Mouse (Mus musculus) megakaryocyte, embryonic 14.5 days (primary cell): ENCODE measurements around the gene Vps8. TPM values are rescaled to one million over a fixed set of nuclear protein-coding genes. Genes with fewer than 3 reads are reported as not detected.
A peak's percentile ranks its signal among the peaks of the same experiment; 100 is the strongest.

Experiments
- H3K27me3 ChIP-seq: replicated peaks from 2 replicates; pipeline ENCODE3; 2012; ENCODE audit warnings: inconsistent platforms
- H3K36me3 ChIP-seq: replicated peaks from 2 replicates; pipeline ENCODE3; 2012; ENCODE audit warnings: low read length, inconsistent platforms, mixed read lengths
- H3K4me1 ChIP-seq: 2 replicates; pipeline ENCODE4 v1.6.1; 2012; ENCODE audit warnings: inconsistent platforms
- H3K4me3 ChIP-seq: replicated peaks from 2 replicates; pipeline ENCODE3; 2012; ENCODE audit warnings: moderate library complexity, mild to moderate bottlenecking, inconsistent platforms
- H3K9me3 ChIP-seq: 2 replicates; pipeline ENCODE4 v1.6.1; 2012; ENCODE audit warnings: inconsistent platforms
- FLI1 ChIP-seq: IDR thresholded peaks from 2 replicates; pipeline ENCODE4 v1.6.1; 2012; ENCODE audit warnings: low read length, inconsistent platforms, mixed read lengths
- GATA1 ChIP-seq: IDR thresholded peaks from 3 replicates; pipeline ENCODE4 v1.6.1; 2012; ENCODE audit warnings: mixed read lengths, low read length, inconsistent platforms, borderline replicate concordance
- polyA plus RNA-seq: library from polyadenylated mRNA; stranded (reverse); fragments of >175 nt; gene quantifications from 2 replicates; pipeline ENCODE4 v1.2.3, GENCODE M21; 2012; ENCODE audit warnings: low replicate concordance; ENCODE audit not compliant: insufficient read depth

Vps8 gene
- polyA plus RNA-seq, 1 experiment = 73.6 TPM

DNA sequence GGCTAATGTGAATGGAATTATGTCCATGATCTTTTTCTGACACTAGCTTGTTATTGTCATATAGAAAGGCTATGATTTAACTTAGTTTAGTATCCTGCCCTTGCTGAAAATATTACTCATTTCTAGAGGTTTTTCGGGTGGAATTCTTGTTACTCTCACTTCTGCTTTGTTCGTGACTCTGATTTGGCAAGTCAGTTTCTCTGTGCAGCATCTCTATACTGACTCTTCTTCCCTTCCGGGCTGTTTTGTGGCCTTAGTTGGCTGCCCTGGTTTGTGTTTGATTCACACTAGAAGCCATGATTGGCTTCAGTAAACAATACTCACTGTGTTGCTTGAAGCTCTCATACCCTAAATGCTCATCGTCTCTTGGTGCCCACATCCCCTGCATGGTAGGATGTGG, 207.7 kb downstream of the Vps8 start:
- H3K27me3 ChIP-seq = no peaks in the 10 kb centered on the region
- peaks cover 55% of the 10 kb centered on the region for H3K4me1 ChIP-seq
- peak overlapping the region; percentile 23 for H3K4me3 ChIP-seq
- no peak for TF ChIP-seq FLI1
- peaks cover 18% of the 10 kb centered on the region for H3K9me3 ChIP-seq
- H3K36me3 ChIP-seq = peaks cover 41% of the 10 kb centered on the region

DNA sequence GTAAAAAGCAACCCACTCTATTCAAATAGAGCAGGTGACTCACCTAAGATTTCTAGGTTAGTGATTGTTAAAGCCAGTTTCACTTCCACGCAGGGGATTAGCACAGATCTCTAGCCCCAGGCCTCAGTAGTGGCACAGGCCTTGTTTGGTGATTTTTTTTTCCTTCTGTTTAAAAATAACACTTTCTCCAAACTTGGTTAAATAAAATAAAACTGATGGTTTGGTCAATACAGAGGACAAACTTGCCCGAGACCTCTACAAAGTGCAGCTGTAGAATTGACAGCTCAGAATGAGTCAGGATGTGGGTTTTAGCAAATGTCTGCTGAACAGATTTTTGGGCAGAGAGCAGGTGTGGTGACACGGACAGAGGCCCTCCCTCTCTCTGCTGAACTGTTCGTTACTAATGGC, 208.9 kb downstream of the Vps8 start:
- Histone ChIP-seq H3K4me3 (no peak overlapping the region), H3K27me3 (no peaks in the 10 kb centered on the region), H3K36me3 (peaks cover 33% of the 10 kb centered on the region), H3K4me1 (peaks cover 58% of the 10 kb centered on the region), H3K9me3 (peaks cover 20% of the 10 kb centered on the region)
- TF ChIP-seq FLI1 (no peak), GATA1 (no peak)

DNA sequence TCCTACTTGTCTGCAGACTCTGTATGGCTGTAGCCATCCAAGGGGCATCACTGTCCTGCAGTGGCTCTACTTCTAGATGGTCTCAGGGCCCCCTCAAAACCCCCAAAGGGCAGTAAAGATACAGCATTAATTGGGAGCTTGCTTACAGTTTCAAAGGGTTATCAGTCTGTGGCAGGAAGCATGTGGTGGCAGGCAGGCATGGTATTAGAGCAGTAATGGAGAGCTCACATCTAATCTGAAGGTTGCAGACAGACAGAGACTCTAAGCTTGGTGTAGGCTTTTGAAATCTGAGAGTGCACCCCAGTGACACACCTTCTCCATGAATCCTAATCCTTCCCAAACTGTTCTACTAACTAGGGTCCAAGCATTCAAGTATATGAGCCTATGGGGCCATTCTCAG, 211.5 kb downstream of the Vps8 start:
- no peak overlapping the region for H3K4me3 ChIP-seq
- no peaks in the 10 kb centered on the region for H3K27me3 ChIP-seq
- TF ChIP-seq FLI1 = no peak
- peak; percentile 80; the same call in 2 of the 3 replicates for TF ChIP-seq GATA1
- peaks cover 76% of the 10 kb centered on the region for H3K4me1 ChIP-seq
- H3K36me3 ChIP-seq = peaks cover 26% of the 10 kb centered on the region
- peaks cover 20% of the 10 kb centered on the region for H3K9me3 ChIP-seq

DNA sequence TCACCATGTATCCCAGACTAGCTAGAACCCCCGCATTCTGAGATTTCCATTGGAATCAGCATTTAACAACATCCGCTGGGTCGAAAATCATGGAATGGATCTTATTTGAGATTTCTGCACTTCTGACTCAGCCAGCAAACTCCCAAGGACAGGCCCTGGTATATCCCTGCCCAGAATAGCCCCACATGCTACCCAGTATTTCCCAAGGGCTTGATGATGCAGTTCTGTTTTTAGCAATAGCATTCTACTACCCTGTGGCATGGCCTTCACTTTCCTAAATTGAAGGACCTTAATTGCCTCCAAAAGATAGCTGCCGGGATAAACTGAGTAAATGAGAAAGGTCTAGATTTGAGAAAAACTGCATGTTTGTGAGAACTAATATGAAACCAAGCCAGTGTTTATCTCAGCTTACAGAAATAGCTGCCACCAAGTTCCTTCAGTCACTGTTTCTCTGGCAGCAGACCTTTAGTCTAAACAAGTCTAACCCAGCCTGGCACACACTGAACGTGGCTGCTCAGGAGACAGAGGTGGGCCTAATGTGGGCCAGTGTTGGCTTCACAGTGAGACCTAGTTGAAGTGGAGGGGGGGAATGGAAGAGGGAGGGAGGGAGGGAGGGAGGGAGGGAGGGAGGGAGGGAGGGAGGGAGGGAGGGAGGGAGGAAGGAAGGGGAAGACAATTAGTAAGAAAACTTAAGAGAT, 213.4 kb downstream of the Vps8 start:
- no peaks in the 10 kb centered on the region for H3K27me3 ChIP-seq
- peaks cover 43% of the 10 kb centered on the region for H3K36me3 ChIP-seq
- peaks cover 84% of the 10 kb centered on the region for H3K4me1 ChIP-seq
- no peak overlapping the region for H3K4me3 ChIP-seq
- TF ChIP-seq FLI1 = no peak
- no peak for TF ChIP-seq GATA1
- peaks cover 20% of the 10 kb centered on the region for H3K9me3 ChIP-seq

DNA sequence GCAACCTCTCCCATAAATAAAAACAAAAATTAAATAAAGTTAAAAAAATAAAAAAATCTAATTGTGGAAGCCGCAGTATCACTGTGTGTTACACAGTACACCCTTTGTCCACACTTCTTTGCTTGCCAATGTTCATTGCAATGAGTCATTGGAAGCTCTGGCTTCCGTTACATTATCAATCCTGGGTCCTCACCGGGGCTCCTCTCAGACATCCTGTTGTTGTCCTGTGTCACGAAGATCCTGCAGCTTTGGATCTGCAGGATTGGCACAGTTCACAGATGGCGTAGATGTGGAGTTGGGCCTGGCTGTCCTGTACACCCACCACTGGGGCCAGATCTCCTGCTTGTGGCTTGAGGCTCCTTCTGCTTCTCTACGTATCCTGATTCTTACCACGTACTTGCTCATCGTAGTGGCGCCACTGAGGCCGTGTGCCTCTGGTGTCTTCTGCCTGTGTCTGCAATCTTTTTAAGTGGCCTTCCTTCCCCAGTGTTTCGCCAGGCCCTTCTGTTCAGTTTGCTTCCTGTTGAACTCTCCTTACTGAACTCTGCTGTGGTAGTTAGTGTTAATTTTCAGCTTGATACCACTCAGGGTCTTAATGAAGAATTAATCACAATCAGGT, 214.4 kb downstream of the Vps8 start:
- Histone ChIP-seq H3K4me3 (peak overlapping the region; percentile 75), H3K4me1 (peaks cover 86% of the 10 kb centered on the region), H3K9me3 (peaks cover 20% of the 10 kb centered on the region), H3K27me3 (no peaks in the 10 kb centered on the region), H3K36me3 (peaks cover 49% of the 10 kb centered on the region)
- no peak for TF ChIP-seq FLI1
- TF ChIP-seq GATA1 = no peak

DNA sequence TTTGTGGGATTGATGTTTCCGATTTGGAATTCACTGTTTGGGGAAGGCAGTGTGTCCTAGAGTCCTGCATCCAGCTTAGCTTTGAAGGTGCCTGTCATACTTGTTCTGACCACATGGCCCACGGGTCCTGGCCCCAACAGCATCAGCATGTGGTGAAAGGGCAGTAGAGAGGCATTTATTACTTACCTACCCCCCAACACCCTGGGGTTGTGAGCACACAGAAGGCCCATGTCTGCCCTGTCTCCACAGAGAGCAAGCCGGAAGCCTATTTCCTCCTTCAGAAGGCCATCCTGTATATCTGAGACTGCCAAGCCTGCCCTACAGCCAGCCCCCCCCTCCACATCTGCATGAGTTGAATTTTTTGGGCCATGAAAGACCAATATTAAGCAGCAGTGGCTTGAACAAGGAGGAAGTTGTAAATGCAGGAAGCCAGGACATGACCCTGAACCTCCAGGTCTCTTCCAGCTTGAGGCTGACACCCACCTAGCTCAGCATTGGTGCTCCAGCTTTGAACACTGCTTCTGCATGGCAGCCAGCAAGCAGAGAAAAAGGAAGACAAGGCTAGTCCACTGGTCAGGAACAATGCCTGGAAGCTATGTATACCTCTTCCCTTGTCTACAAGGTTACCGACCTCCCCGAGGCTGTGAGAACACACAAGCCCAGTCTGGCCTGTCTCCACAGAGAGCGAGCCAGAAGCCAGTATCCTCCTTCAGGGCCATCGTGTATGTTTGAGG, 218.0 kb downstream of the Vps8 start:
- no peak for TF ChIP-seq GATA1
- no peak for TF ChIP-seq FLI1
- Histone ChIP-seq H3K9me3 (no peaks in the 10 kb centered on the region), H3K36me3 (peaks cover 67% of the 10 kb centered on the region), H3K4me3 (peak overlapping the region; percentile 51), H3K27me3 (no peaks in the 10 kb centered on the region), H3K4me1 (peaks cover 85% of the 10 kb centered on the region)

DNA sequence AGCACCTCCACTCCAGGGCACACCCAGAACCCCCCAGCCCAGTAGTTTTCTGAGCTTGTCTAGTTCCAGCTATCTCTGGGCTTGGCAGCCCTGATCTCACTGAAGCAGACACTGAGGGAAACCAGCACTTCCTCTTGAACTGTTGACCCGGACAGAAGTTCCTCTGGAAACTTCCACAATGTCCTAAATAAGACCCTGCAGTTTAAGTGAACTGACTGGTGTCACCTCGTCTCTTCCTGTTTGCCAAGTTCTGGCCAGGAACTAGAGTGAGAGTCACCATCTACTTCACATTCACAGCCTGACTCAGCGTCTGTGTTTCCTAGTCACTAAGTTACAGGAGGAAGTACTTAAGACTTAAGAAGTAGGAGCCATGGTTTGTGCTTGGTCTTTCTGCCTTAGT, 219.0 kb downstream of the Vps8 start:
- Histone ChIP-seq H3K36me3 (peaks cover 76% of the 10 kb centered on the region), H3K4me3 (peak overlapping the region; percentile 64), H3K27me3 (no peaks in the 10 kb centered on the region), H3K4me1 (peaks cover 75% of the 10 kb centered on the region), H3K9me3 (no peaks in the 10 kb centered on the region)
- TF ChIP-seq GATA1 (no peak), FLI1 (no peak)

DNA sequence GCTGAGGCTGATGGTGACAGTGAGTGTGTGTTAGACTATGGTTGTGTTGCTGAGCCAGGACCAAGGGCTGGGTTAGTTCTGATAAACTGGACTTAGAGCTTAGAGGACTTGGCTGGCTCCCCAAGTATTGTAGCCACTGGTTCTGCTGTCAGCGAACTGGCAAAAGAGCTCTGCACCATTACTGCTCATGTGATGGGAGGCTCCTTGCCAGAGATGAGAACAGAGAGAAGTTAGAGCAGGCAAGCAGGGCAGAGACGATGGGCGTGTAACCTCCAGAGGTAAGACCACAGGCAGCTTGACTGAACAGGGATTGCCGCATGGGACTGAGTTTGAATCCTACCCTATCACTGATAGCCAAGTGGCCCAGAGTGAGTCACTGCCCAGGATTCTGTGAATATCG, 220.0 kb downstream of the Vps8 start:
- peaks cover 86% of the 10 kb centered on the region for H3K36me3 ChIP-seq
- no peaks in the 10 kb centered on the region for H3K9me3 ChIP-seq
- H3K4me3 ChIP-seq = no peak overlapping the region
- peaks cover 65% of the 10 kb centered on the region for H3K4me1 ChIP-seq
- no peaks in the 10 kb centered on the region for H3K27me3 ChIP-seq
- no peak for TF ChIP-seq FLI1
- no peak for TF ChIP-seq GATA1

DNA sequence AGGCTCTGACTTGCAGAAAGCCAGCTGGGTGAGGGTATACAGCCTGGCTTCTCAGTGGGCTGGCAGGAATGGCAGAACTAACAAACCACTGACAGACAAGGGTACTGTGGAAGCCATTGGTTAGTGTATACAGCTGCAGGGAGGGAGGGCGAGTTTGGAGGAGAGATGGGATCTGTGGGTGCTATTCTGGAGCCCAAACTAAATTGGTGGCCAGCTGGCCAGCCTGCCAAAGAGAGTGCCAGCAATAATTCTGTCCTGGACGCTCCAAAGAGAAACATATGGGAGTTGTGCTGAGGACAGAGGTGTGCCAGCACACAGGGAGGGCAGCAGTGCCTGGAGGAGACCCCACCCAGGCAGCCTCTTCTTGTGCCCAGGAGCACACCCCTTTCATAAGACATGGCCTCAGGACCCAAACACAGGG, 220.7 kb downstream of the Vps8 start:
- Histone ChIP-seq H3K27me3 (no peaks in the 10 kb centered on the region), H3K4me1 (peaks cover 65% of the 10 kb centered on the region), H3K4me3 (no peak overlapping the region), H3K36me3 (peaks cover 88% of the 10 kb centered on the region), H3K9me3 (no peaks in the 10 kb centered on the region)
- no peak for TF ChIP-seq GATA1
- TF ChIP-seq FLI1 = no peak

DNA sequence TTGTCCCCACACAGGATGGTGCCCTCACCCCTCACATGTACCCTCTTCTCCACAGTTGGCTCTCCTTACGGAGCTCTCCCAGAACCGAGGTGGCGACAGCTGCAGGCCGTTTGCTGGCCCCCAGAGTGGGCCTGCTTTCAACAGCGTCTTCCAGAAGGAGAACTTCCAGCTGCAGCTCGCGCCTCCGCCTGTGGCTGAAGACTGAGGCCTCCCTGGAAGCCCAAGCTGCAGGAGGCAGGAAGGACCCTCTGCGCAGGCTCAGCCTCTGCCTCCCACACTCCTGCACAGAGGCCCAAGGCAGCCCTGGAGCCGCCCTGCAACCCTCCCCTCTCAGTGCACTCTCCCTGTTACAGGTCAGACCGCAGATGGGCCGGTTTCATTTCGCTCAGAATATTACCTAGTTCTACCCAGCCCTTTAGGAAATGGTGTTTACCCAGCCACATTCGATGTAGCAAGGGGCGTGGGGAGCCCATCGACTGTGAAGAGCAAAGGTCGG, 221.2 kb downstream of the Vps8 start:
- Histone ChIP-seq H3K4me1 (peaks cover 65% of the 10 kb centered on the region), H3K9me3 (no peaks in the 10 kb centered on the region), H3K36me3 (peaks cover 85% of the 10 kb centered on the region), H3K27me3 (no peaks in the 10 kb centered on the region), H3K4me3 (no peak overlapping the region)
- no peak for TF ChIP-seq FLI1
- TF ChIP-seq GATA1 = no peak
